Mouse (Mus musculus): ENCODE data around the gene Btbd35f19. TPM values are rescaled to one million over a fixed set of nuclear protein-coding genes. Genes with fewer than 3 reads are reported as not detected.

Gene Btbd35f19
- total RNA-seq (2023; ENCODE audit: inconsistent age), result not detected in 4 replicates

GRCm38 (mm10) chrX:31383818-31384217 is at the start of gene Btbd35f19:
TSS of gene Btbd35f19 (minus strand) at chrX:31383918.

GRCm38 (mm10) chrX:31336154-31336553 is 47.6 kb downstream of the Btbd35f19 start, which contains the start of gene Btbd35f26:
TSS of gene Btbd35f26 (plus strand) at chrX:31336454.

Other genes starting within 250 kb of the Btbd35f19 start
- gene Spin2f, start 130.0 kb downstream of the Btbd35f19 start, total RNA-seq (2023; ENCODE audit: inconsistent age), result not detected in 4 replicates
- not detected in 4 replicates for gene Btbd35f26, start 47.5 kb downstream of the Btbd35f19 start, total RNA-seq (2023; ENCODE audit: inconsistent age)
- gene Gm21883, start 190.4 kb upstream of the Btbd35f19 start, total RNA-seq (2023; ENCODE audit: inconsistent age), result not detected in 4 replicates
- not detected in 4 replicates for gene Spin2e, start 235.0 kb upstream of the Btbd35f19 start, total RNA-seq (2023; ENCODE audit: inconsistent age)

Measured in B cell, adult (primary cell).